Mouse (Mus musculus) ovary, adult 18-20 months (tissue): ENCODE results near the gene Usp12.

Experiments
- DNase-seq: peaks from one replicate; pipeline ENCODE4 v3.0.0; 2022; ENCODE audit warnings: low spot score, mixed read lengths

Gene Usp12

GRCm38 (mm10) chr5:146692976-146693361 lies 101.8 kb downstream of the Usp12 start:
- no peak for DNase-seq

GRCm38 (mm10) chr5:146692361-146692975 lies 102.3 kb downstream of the Usp12 start:
- peak; percentile 38 for DNase-seq

- DNase-seq, result no peak
Measured at GRCm38 (mm10) chr5:146691745-146692144, 103.1 kb downstream of the Usp12 start.

GRCm38 (mm10) chr5:146687541-146688313 lies 107.1 kb downstream of the Usp12 start:
- no peak for DNase-seq

GRCm38 (mm10) chr5:146686954-146687353 lies 107.9 kb downstream of the Usp12 start:
- DNase-seq, result no peak
